Mouse (Mus musculus) splenic B cell, adult 2 months (primary cell): ENCODE measurements around the gene Tmbim1.
"Not testable (repeated sequence)": the region's sequence is repeated elsewhere in the genome, so short reads cannot be mapped to it uniquely, and the experiment has no call there.

Experiments
- DNase-seq: peaks from one replicate; pipeline ENCODE4 v3.0.0-alpha.2; 2011; ENCODE audit warnings: low read depth, low spot score
- H3K27me3 ChIP-seq: 2 replicates; pipeline ENCODE4 v1.6.1; 2012; ENCODE audit warnings: mild to moderate bottlenecking, low read length, moderate library complexity, mixed read lengths; ENCODE audit not compliant: control insufficient read depth, poor library complexity, insufficient read depth, severe bottlenecking
- H3K36me3 ChIP-seq: 2 replicates; pipeline ENCODE4 v1.6.1; 2012; ENCODE audit warnings: mild to moderate bottlenecking, low read length, moderate library complexity, mixed read lengths; ENCODE audit not compliant: control insufficient read depth, poor library complexity, insufficient read depth, severe bottlenecking

The Tmbim1 gene

GRCm38 (mm10) chr1:74305522-74305921 is at the start of gene Tmbim1:
TSS of gene Tmbim1 (minus strand) at chr1:74305622.
- Histone ChIP-seq H3K36me3 (no peaks in the 10 kb centered on the region), H3K27me3 (peaks cover 1% of the 10 kb centered on the region; the same call in 1 of the 2 replicates)
- no peak for DNase-seq

- no peak for DNase-seq
- Histone ChIP-seq H3K27me3 (no peaks in the 10 kb centered on the region; the same call in 1 of the 2 replicates), H3K36me3 (no peaks in the 10 kb centered on the region)
Observed at GRCm38 (mm10) chr1:74353453-74354229, 48.2 kb upstream of the Tmbim1 start.

- DNase-seq, result no peak
- H3K36me3 ChIP-seq, result no peaks in the 10 kb centered on the region
- H3K27me3 ChIP-seq, result no peaks in the 10 kb centered on the region; the same call in 1 of the 2 replicates
Observed at GRCm38 (mm10) chr1:74352532-74353096, 47.2 kb upstream of the Tmbim1 start.

GRCm38 (mm10) chr1:74351185-74351769 is 45.9 kb upstream of the Tmbim1 start:
- DNase-seq, result no peak
- Histone ChIP-seq H3K36me3 (no peaks in the 10 kb centered on the region), H3K27me3 (no peaks in the 10 kb centered on the region; the same call in 1 of the 2 replicates)

DNA sequence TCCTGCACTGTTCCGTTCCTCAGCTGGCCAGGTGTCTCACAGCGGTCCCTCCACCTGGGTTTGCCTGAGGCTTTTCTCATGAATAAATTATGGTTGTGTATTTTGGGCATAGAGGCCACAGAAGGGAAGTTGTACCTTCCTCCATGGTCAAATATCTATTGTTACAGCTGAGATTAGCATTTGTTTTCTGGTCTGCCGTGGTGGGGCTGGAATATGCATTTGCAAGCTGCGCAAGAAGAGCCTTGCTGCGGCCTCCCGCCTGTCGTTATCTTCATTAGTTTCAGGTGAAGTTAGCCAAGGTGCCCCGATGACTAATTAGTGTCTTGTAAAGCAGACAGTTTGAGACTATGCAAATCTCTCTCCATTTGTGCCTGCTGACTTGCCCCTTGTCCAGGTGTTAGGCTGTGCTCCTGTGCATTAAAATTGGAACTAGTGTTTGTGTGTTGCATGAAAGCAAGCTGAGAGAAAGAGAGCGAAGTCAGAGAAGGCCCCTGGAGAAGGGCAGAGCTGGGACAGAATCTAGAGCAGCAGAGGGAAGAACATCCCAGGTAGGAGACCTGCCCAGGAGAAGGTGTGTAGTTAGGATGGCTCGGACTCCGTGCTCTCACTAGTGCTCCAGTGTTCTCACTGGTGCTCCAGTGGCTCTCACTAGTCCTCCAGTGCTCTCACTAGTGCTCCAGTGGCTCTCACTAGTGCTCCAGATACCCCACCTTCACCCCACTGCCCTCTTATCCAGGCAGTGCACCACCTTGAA is 38.9 kb upstream of the Tmbim1 start:
- Histone ChIP-seq H3K36me3 (no peaks in the 10 kb centered on the region), H3K27me3 (no peaks in the 10 kb centered on the region; the same call in 1 of the 2 replicates)
- DNase-seq, result no peak

- Histone ChIP-seq H3K27me3 (no peaks in the 10 kb centered on the region), H3K36me3 (no peaks in the 10 kb centered on the region)
- no peak for DNase-seq
Observed at GRCm38 (mm10) chr1:74343161-74343560, 37.7 kb upstream of the Tmbim1 start.

DNA sequence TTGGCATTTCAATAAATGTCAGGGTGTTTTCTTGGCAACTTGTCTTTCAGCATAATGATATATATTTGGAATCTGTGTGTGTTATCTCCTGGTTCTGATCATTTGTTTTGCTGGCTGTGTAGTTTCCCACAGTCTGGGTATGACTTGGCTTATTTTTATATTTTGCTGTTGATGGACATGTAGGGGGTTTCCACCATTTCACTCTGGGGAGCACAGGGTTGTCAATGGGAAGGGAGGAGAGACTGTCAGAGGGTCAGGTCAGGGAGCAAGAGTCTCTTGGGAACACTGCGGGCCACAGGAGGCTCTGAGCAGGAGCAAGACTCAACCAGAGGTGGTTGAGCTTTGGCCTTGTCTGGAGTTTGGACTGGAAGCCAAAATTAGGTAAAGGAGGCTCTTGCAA is 36.9 kb upstream of the Tmbim1 start:
- no peak for DNase-seq
- no peaks in the 10 kb centered on the region for H3K36me3 ChIP-seq
- H3K27me3 ChIP-seq, result no peaks in the 10 kb centered on the region

- H3K27me3 ChIP-seq, result no peaks in the 10 kb centered on the region
- no peak for DNase-seq
Observed at GRCm38 (mm10) chr1:74341898-74342297, 36.5 kb upstream of the Tmbim1 start.

DNA sequence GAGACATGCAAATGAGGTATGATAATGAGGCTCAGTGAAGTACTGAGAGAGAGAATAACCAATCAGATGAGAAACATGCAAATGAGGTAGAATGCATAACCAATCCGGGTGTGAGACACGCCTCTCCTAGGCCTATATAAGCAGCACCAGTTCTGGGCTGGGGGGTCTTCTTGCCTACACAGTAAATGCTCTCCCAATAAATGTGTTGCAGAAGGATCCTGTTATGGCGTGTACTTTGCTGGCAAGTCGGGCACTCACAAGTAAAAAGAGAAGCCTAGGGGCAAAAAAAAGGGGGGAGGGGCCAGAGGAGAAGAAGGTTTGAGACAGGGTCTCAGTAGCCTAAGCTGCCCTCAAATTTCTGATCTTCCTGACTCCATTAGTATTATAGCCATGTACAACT is 35.6 kb upstream of the Tmbim1 start:
- H3K27me3 ChIP-seq, H3K36me3 ChIP-seq, DNase-seq: not testable (repeated sequence)

More at GRCm38 (mm10) chr1:74341898-74342297, 36.5 kb upstream of the Tmbim1 start:
- H3K36me3 ChIP-seq, result no peaks in the 10 kb centered on the region

DNA sequence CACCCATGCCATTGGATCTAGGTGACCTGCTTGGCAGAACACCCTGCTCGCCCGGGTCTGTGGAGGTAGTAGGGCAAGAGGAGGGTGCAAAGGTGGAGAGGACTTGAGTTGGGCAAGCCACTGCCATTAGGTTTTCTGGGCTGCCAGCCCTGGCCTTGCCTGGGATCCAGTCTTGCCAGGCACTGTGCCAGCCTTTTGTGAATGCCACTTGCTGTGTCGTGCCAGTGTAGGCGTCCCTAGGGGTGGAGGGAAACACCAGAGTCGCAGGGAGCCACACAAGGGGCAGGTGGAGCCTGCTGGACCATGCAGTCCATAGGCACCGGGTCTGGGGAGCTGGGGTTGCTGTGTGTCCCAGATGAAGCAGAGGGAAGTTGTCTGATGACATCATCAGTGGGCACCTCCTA is 34.9 kb upstream of the Tmbim1 start:
- no peaks in the 10 kb centered on the region for H3K27me3 ChIP-seq
- no peaks in the 10 kb centered on the region for H3K36me3 ChIP-seq
- DNase-seq, result no peak

DNA sequence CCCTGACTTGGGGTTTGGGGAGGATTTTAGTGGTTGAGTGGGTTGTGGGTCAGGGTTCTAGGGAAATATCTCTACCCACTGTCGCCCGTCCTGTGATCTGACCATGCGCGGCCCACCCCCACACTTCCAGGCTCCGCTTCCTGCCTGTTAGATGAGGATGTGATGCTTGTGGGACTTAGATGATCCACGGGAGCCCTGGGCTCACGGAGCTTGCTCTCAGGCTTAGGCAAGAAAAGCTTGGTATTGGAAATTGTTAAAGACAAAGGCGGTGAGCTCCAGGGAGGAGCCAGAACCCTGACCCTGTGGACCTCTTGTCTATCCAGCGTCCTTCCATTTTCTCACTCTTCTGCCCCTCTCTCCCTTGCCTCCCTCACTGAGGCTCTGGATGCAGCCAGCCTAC is 34.5 kb upstream of the Tmbim1 start:
- Histone ChIP-seq H3K27me3 (no peaks in the 10 kb centered on the region), H3K36me3 (no peaks in the 10 kb centered on the region)
- no peak for DNase-seq

GRCm38 (mm10) chr1:74338626-74339025 is 33.2 kb upstream of the Tmbim1 start:
- Histone ChIP-seq H3K27me3 (no peaks in the 10 kb centered on the region), H3K36me3 (no peaks in the 10 kb centered on the region)
- DNase-seq, result no peak

DNA sequence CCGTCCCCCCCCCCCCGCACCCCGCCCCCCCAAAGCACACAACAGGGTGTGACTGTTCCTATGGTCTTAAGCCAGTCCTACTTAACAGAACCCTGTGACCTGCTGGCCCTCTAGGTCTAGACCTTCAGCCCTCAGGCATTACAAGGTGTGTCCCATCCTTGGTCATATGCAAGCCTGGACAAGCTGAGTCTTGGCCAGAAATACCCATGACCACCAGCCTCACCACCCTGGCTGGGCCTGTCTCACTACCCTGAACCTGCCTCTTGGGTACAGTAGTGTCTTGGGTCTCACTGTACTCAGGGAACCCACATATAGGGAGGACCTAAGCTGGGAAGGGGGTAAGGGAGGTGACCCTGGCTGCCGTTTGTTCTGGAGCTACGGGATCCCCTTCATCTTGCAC is 32.6 kb upstream of the Tmbim1 start:
- Histone ChIP-seq H3K27me3 (no peaks in the 10 kb centered on the region), H3K36me3 (no peaks in the 10 kb centered on the region)
- no peak for DNase-seq

DNA sequence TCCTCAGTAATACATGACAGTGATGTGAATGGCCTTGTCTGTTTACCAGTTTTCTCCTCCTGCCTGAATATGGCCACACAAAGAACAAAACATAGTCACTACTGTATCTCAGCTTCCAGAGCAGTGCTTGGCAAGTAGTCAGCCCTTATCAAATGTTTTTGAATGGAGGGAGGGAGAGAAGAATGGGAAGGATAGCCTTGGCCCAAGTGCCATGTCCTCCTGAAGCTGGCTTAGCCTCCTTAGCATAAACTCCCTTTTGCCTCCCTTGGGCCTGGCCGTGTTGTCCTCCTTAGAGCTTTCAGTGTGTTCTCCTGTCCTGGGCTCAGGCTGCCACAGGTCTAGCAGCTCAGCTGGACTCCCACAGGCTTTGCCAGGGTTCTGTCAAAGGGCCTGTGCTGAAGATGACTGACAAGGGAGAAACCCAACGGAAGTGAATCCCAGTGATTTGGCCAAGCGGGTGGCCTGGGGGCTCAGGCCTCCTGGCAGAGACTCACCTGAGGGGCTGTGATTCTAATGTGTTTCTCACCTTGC is 31.9 kb upstream of the Tmbim1 start:
- H3K36me3 ChIP-seq, result no peaks in the 10 kb centered on the region
- no peaks in the 10 kb centered on the region for H3K27me3 ChIP-seq
- DNase-seq, result no peak
